Mouse (Mus musculus): ENCODE data around the gene Rabgef1. TPM values are rescaled to one million over a fixed set of nuclear protein-coding genes. Genes with fewer than 3 reads are reported as not detected.
"Not testable (repeated sequence)": the region's sequence is repeated elsewhere in the genome, so short reads cannot be mapped to it uniquely, and the experiment has no call there.

Gene Rabgef1
- polyA plus RNA-seq, 1 experiment, result 36.5 TPM

DNA sequence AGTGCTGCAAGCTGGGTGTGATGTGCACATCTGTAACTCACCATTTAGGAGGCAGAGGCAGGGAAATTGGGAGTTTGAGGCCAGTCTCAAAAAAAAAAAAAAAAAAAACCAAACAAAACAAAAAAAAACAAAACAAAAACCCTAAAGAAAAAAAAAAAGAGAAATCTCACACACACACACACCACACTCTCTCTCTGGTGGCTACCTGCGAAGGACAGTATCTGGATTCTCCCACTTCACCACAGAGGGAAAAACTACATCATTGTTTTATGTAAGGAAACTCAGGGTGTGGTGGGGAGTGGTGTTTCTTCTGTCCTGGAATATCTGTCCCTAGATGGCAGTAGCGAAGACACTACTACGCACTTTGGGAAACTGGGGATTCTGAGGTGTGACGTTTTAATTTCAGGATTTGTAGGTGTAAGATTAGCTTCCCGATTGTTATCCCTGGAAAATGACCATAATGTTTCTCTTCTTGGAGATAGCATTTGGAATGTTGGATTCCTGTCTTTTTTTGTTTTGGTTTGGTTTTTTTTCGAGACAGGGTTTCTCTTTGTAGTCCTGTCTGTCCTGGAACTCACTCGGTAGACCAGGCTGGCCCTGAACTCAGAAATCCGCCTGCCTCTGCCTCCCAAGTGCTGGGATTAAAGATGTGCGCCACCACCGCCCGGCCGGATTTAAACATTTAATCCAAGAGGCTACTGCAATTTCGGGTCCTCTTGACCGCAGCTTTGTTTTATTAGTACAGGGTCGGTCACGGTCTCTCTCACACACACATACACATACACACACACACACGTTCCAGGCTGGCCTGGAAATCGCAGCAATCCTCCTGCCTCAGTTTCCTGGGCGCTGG is 82.8 kb downstream of the Rabgef1 start:
- TF ChIP-seq POLR2A (IDR thresholded peaks at IDR 0.05; ENCODE audit: borderline replicate concordance, control insufficient read depth, low read depth, low read length) (no peak), CTCF (IDR thresholded peaks at IDR 0.05; ENCODE audit: control insufficient read depth, insufficient read depth, low read length) (no peak)
- WGBS, result 3% methylated on average over 19 of the region's 19 CpGs
- Histone ChIP-seq H3K4me3 (replicated peaks; ENCODE audit: control insufficient read depth, low read depth, low read length) (peak overlapping the region; percentile 91), H3K4me1 (ENCODE audit: control insufficient read depth, insufficient read depth, low read length) (no peaks in the 10 kb centered on the region), H3K27ac (ENCODE audit: control insufficient read depth, insufficient read depth, low read depth, low read length, poor library complexity) (peak overlapping the region; percentile 92)

DNA sequence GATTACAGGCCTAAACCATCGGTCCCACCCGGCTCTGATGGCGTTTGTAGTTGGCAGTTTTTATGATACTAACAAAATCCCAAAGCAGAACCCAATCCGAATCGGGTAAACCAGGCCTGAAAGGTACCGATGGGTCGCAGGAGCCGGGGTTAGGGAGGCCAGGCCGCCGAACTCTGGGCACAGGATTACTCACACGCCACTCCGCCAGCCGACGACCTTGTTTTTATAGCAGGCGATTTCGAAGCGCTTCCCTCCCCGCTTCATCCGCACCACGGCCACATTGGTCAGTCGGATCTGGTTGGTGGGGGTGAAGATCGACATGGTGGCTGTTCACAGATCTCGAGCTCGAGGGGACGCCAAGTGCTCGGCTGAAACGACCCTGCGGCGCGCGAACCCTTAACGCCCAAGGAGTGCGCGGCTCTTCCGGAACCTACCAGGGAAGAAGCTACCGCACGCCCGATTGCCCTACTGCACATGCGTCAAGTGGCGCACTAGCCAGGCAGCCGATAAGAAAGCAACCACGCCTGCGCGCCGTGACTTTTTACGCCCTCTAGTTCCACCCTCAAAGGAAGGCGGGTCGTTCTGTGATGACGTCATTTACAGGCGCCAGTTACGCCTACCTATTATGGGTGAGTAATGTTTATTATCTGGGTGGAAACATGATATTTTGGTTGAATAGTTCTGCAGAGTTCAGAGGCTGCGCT is 83.6 kb downstream of the Rabgef1 start, which contains the start of the genes Sbds and Tyw1:
Gene Sbds, minus strand, starts transcription at position 514 of the 704 bp plus-strand sequence.
Gene Tyw1, plus strand, starts transcription at position 603 of the 704 bp plus-strand sequence.
- Histone ChIP-seq H3K4me1 (ENCODE audit: control insufficient read depth, insufficient read depth, low read length) (no peaks in the 10 kb centered on the region), H3K27ac (ENCODE audit: control insufficient read depth, insufficient read depth, low read depth, low read length, poor library complexity) (peak within 1 kb of the TSS; percentile 92), H3K4me3 (replicated peaks; ENCODE audit: control insufficient read depth, low read depth, low read length) (peak within 1 kb of the TSS; percentile 91)
- under 1% methylated on average over 52 of the region's 52 CpGs for WGBS
- TF ChIP-seq POLR2A (IDR thresholded peaks at IDR 0.05; ENCODE audit: borderline replicate concordance, control insufficient read depth, low read depth, low read length), result peak; percentile 99
- peak; percentile 19; the same call in 1 of the 2 replicates for TF ChIP-seq CTCF (IDR thresholded peaks at IDR 0.05; ENCODE audit: control insufficient read depth, insufficient read depth, low read length)

DNA sequence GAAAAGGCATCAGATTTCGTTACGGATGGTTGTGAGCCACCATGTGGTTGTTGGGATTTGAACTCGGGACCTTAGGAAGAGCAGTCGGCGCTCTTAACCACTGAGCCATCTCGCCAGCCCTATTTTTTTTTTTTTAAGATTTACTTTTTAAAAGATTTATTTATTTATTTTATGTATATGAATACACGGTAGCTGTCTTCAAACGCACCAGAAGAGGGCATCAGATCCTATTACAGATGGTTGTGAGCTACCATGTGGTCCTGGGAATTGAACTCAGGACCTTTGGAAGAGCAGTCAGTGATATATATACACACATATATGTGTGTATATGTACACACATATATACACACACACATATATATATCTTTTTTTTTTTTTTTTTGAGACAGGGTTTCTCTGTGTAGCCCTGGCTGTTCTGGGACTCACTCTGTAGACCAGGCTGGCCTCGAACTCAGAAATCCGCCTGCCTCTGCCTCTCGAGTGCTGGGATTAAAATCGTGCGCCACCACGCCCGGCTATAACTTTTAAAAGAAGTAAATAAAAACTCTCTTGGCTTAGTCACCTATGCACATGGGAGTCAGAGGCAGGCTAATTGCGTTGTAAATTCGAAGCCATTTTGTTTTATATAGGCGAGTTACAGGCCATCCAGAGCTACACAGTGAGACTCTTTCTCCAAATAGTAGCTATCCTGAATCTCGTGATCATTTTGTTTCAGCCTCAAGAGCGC is 84.4 kb downstream of the Rabgef1 start:
- not testable (repeated sequence) for H3K4me1 ChIP-seq (ENCODE audit: control insufficient read depth, insufficient read depth, low read length); H3K4me3 ChIP-seq (replicated peaks; ENCODE audit: control insufficient read depth, low read depth, low read length); H3K27ac ChIP-seq (ENCODE audit: control insufficient read depth, insufficient read depth, low read depth, low read length, poor library complexity)
- WGBS, result 19% methylated on average over 20 of the region's 20 CpGs

DNA sequence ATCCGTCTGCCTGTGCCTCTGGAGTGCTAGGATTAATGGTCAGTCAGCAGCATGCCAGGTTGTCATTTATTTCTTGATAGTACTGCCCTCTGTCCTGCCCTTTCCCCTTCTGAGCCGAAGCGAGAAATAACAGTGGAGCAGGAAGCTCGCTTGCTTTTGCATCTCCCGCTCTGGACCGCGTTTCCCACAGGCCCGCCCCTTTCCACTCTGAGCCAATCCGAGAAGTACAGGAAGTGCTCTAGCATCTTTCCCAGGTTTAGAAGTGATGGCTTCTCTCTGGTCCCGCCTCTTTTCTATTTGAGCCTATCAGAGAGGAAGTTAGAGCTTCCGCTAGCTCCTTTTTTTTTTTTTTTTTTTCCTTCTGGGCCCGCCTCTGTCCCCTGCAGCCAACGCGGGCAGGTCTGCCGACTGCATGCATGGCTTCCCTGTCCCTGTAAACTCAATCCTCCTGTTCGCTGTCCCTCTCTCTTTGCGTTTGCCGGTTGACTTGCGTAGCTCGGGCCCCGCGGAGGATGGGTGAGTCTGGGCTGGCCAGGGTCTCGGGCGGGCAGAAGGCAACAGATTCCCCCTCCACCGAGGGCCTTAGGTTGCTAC is 85.2 kb downstream of the Rabgef1 start:
- Histone ChIP-seq H3K4me3 (replicated peaks; ENCODE audit: control insufficient read depth, low read depth, low read length) (peak overlapping the region; percentile 92), H3K4me1 (ENCODE audit: control insufficient read depth, insufficient read depth, low read length) (no peaks in the 10 kb centered on the region), H3K27ac (ENCODE audit: control insufficient read depth, insufficient read depth, low read depth, low read length, poor library complexity) (peak overlapping the region; percentile 72)
- WGBS, result under 1% methylated on average over 25 of the region's 25 CpGs
- peak; percentile 53; the same call in 1 of the 2 replicates for TF ChIP-seq POLR2A (IDR thresholded peaks at IDR 0.05; ENCODE audit: borderline replicate concordance, control insufficient read depth, low read depth, low read length)
- no peak for TF ChIP-seq CTCF (IDR thresholded peaks at IDR 0.05; ENCODE audit: control insufficient read depth, insufficient read depth, low read length)

DNA sequence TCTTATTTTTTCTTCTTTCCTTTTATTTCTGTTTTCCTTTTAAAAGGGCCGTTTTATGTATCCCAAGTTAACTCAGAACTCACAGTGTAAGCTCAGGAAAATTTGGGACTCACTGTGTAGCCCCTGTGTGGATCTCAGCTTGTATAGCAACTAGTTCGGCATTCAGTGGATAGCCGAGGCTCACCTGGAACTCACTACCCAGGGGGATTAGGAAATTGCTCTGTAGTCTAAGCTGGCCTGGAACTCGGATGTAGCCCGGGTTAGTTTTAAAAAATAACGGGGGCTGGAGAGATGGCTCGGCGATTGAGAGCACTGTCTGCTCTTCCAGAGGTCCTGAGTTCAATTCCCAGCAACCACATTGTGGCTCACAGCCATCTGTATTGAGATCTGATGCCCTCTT is 85.7 kb downstream of the Rabgef1 start:
- TF ChIP-seq CTCF (IDR thresholded peaks at IDR 0.05; ENCODE audit: control insufficient read depth, insufficient read depth, low read length), result no peak
- no peak for TF ChIP-seq POLR2A (IDR thresholded peaks at IDR 0.05; ENCODE audit: borderline replicate concordance, control insufficient read depth, low read depth, low read length)

DNA sequence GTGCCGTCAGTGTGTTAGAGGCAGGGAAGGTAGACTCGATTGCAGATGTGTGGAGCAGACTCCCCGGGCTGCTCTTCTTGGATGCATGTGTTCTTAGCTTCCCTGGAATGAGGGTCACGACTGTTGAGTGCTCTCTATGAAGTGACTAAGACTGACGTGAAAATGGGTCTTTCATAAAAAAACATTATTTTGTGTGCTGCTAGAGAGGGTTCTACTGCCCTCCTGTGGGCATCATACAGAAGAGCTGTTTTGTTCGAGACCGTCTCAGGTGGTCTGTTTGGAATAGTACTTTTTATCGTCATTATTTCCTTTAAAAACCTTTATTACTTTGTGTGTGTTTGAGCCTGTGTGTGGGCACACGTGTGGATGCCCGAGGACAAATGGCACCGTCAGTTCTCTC is 91.9 kb downstream of the Rabgef1 start:
- 71% methylated on average over 11 of the region's 11 CpGs for WGBS
- TF ChIP-seq POLR2A (IDR thresholded peaks at IDR 0.05; ENCODE audit: borderline replicate concordance, control insufficient read depth, low read depth, low read length) (no peak), CTCF (IDR thresholded peaks at IDR 0.05; ENCODE audit: control insufficient read depth, insufficient read depth, low read length) (no peak)
- no peak overlapping the region for H3K27ac ChIP-seq (ENCODE audit: control insufficient read depth, insufficient read depth, low read depth, low read length, poor library complexity)
- no peak overlapping the region for H3K4me3 ChIP-seq (replicated peaks; ENCODE audit: control insufficient read depth, low read depth, low read length)
- no peaks in the 10 kb centered on the region for H3K4me1 ChIP-seq (ENCODE audit: control insufficient read depth, insufficient read depth, low read length)

More for the DNA sequence above, 85.7 kb downstream of the Rabgef1 start:
- 2% methylated on average over 8 of the region's 8 CpGs for WGBS
- Histone ChIP-seq H3K27ac (ENCODE audit: control insufficient read depth, insufficient read depth, low read depth, low read length, poor library complexity) (peak overlapping the region; percentile 72), H3K4me1 (ENCODE audit: control insufficient read depth, insufficient read depth, low read length) (no peaks in the 10 kb centered on the region), H3K4me3 (replicated peaks; ENCODE audit: control insufficient read depth, low read depth, low read length) (peak overlapping the region; percentile 92)

Other genes with a start within 250 kb of the Rabgef1 start
- gene Vkorc1l1, start 229.8 kb upstream of the Rabgef1 start, polyA plus RNA-seq (2011; ENCODE audit: insufficient read depth, insufficient read length, low replicate concordance, missing spikeins), result 14.4 and 15.2 TPM in 2 replicates
- 14.5 and 22.6 TPM in 2 replicates for gene Gusb, start 168.7 kb upstream of the Rabgef1 start, polyA plus RNA-seq (2011; ENCODE audit: insufficient read depth, insufficient read length, low replicate concordance, missing spikeins)
- 14.9 and 37.1 TPM in 2 replicates for gene Asl, start 142.6 kb upstream of the Rabgef1 start, polyA plus RNA-seq (2011; ENCODE audit: insufficient read depth, insufficient read length, low replicate concordance, missing spikeins)
- 10.5 and 18.0 TPM in 2 replicates for gene Crcp, start 142.5 kb upstream of the Rabgef1 start, polyA plus RNA-seq (2011; ENCODE audit: insufficient read depth, insufficient read length, low replicate concordance, missing spikeins)
- 3.1 and 5.2 TPM in 2 replicates for gene Tpst1, start 98.5 kb upstream of the Rabgef1 start, polyA plus RNA-seq (2011; ENCODE audit: insufficient read depth, insufficient read length, low replicate concordance, missing spikeins)
- 6.1 and 6.6 TPM in 2 replicates for gene Kctd7, start 26.9 kb upstream of the Rabgef1 start, polyA plus RNA-seq (2011; ENCODE audit: insufficient read depth, insufficient read length, low replicate concordance, missing spikeins)
- gene Tmem248, start 45.3 kb downstream of the Rabgef1 start, polyA plus RNA-seq (2011; ENCODE audit: insufficient read depth, insufficient read length, low replicate concordance, missing spikeins), result 15.0 and 25.2 TPM in 2 replicates
- gene Sbds, start 83.7 kb downstream of the Rabgef1 start, polyA plus RNA-seq (2011; ENCODE audit: insufficient read depth, insufficient read length, low replicate concordance, missing spikeins), result 42.3 and 56.9 TPM in 2 replicates
- 7.0 and 11.7 TPM in 2 replicates for gene Tyw1, start 83.8 kb downstream of the Rabgef1 start, polyA plus RNA-seq (2011; ENCODE audit: insufficient read depth, insufficient read length, low replicate concordance, missing spikeins)
- 1.3 and 1.7 TPM in 2 replicates for gene Caln1, start 197.7 kb downstream of the Rabgef1 start, polyA plus RNA-seq (2011; ENCODE audit: insufficient read depth, insufficient read length, low replicate concordance, missing spikeins)
- not detected in 2 replicates for gene A330070K13Rik, start 212.8 kb downstream of the Rabgef1 start, polyA plus RNA-seq (2011; ENCODE audit: insufficient read depth, insufficient read length, low replicate concordance, missing spikeins)

Measured in bone marrow, adult 2 months (tissue).